Mouse (Mus musculus) G1E (cell line): ENCODE measurements around the gene Mcl1. TPM values are rescaled to one million over a fixed set of nuclear protein-coding genes. Genes with fewer than 3 reads are reported as not detected.
A peak's percentile ranks its signal among the peaks of the same experiment; 100 is the strongest.
"Not testable (repeated sequence)": the region's sequence is repeated elsewhere in the genome, so short reads cannot be mapped to it uniquely, and the experiment has no call there.

Source experiments
- ATAC-seq: 2 replicates; pipeline ENCODE4 v1.8.0; 2016; ENCODE audit warnings: mild to moderate bottlenecking; ENCODE audit not compliant: insufficient number of reproducible peaks, poor library complexity, low FRiP score, severe bottlenecking; ENCODE audit errors: extremely low read depth
- DNase-seq: peaks from one replicate; pipeline ENCODE4 v3.0.0; 2012; ENCODE audit warnings: low spot score
- H3K27me3 ChIP-seq: 2 replicates; pipeline ENCODE4 v1.6.1; 2012; ENCODE audit warnings: mild to moderate bottlenecking, low read length, inconsistent platforms; ENCODE audit not compliant: insufficient read depth
- H3K36me3 ChIP-seq: replicated peaks from 2 replicates; pipeline ENCODE3; 2012; ENCODE audit warnings: mild to moderate bottlenecking, inconsistent platforms
- H3K4me1 ChIP-seq: 2 replicates; pipeline ENCODE4 v1.6.1; 2012; ENCODE audit warnings: low read depth, low read length, inconsistent platforms, mixed read lengths; ENCODE audit not compliant: insufficient read depth
- H3K4me3 ChIP-seq: 2 replicates; pipeline ENCODE4 v1.5.1; 2012; ENCODE audit warnings: low read depth, mild to moderate bottlenecking, inconsistent platforms, low read length, moderate library complexity, mixed read lengths
- H3K9me3 ChIP-seq: replicated peaks from 2 replicates; pipeline ENCODE4 v1.6.1; 2012; ENCODE audit warnings: inconsistent platforms
- CTCF ChIP-seq: IDR thresholded peaks from 2 replicates; pipeline ENCODE4 v1.5.1; 2012; ENCODE audit warnings: low read depth, low read length, inconsistent platforms, mixed read lengths
- GATA1 ChIP-seq: IDR thresholded peaks from 2 replicates; pipeline ENCODE4 v1.6.1; 2012; ENCODE audit warnings: borderline replicate concordance, low read length, inconsistent platforms, mixed read lengths
- GATA2 ChIP-seq: IDR thresholded peaks from 2 replicates; pipeline ENCODE4 v1.6.1; 2012; ENCODE audit warnings: low read depth, low read length, inconsistent platforms, borderline replicate concordance
- POLR2AphosphoS5 ChIP-seq: IDR thresholded peaks from 2 replicates; pipeline ENCODE4 v1.6.1; 2012; ENCODE audit warnings: low read depth, low read length, inconsistent platforms; ENCODE audit not compliant: insufficient replicate concordance
- TAL1 ChIP-seq: conservative IDR thresholded peaks from 2 replicates; pipeline ENCODE4 v1.6.1; 2012; ENCODE audit warnings: low read depth, low read length, inconsistent platforms, mixed read lengths
- polyA plus RNA-seq: library from polyadenylated mRNA; stranded (reverse); fragments of >175 nt; gene quantifications from 2 replicates; pipeline ENCODE4 v1.2.3, GENCODE M21; 2012
- total RNA-seq, 2 experiments: library from RNA; stranded (forward) in 1 of 2; stranded (reverse) in 1 of 2; fragments of 200-1000 nt in 1 of 2; fragments of >200 nt in 1 of 2; fragmentation: Nextera tagmentation in 1 of 2; gene quantifications; 2 replicates each; pipeline ENCODE4 v1.2.3; 2014 to 2017

Mcl1 gene
- total RNA-seq (2014; fragmentation: Nextera tagmentation) (296 and 335 TPM in 2 replicates), total RNA-seq (2017) (263 and 280 TPM in 2 replicates), polyA plus RNA-seq (264 and 420 TPM in 2 replicates)

DNA sequence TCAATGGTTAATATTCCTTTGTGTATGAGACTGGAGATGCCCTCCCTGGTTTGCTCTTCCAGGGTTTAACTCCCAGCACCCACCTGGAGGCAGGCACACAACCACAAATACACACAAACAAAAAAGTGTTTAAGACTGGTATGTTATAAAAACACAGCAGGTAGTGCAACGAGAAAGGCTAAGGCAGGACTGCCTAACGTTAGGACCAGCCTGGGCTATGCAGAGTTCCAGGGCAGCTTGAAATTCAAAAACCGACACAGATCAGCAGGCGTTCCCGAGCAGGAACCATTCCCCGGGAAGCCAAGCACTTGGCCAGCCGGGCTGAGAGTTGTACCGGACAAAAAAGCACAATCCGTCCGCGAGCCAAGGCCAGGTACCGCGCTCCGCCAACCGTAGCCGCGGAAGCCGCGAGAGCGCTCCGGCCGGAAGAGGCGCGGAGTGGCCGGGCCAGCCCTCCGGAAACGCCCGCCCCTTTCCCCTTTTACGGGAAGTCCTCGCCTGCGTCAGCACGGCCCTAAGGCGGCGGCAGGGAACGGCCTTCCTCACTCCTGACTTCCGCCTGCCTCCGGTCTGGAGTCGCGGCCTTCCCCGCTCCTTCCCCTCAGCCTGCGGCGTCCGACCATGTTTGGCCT, at the start of gene Mcl1:
Gene Mcl1 (plus strand): TSS at position 553 of the 632 bp plus-strand sequence.
- DNase-seq (peak; percentile 94), ATAC-seq (peak; percentile 74)
- H3K36me3 ChIP-seq = peaks cover 46% of the 10 kb centered on the region
- TF ChIP-seq CTCF = no peak
- TF ChIP-seq POLR2AphosphoS5 = peak; percentile 58; the same call in 1 of the 2 replicates
- peaks cover 42% of the 10 kb centered on the region for H3K4me1 ChIP-seq
- no peaks in the 10 kb centered on the region for H3K27me3 ChIP-seq
- H3K4me3 ChIP-seq = peak within 1 kb of the TSS; percentile 83
- no peaks in the 10 kb centered on the region for H3K9me3 ChIP-seq

DNA sequence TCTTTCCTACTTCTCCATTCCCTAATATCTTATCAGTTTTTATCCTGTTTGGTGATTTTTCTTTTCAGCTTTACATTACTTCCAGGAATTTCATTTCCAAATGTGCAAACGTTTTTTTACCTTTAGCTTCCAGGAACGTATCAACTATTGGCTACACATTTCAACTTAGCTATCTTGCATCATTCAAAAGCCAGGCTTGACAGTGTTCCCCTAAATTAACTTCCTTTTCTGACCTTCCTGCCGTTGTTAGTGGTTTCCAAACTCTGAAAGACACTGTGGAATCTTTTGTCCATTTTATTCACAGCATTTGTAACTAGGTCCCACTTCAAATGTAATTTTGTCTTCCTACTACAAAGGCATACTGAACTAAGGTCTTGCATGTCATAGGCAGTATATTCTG, 49.4 kb upstream of the Mcl1 start:
- H3K27me3 ChIP-seq = no peaks in the 10 kb centered on the region
- TF ChIP-seq CTCF (no peak), GATA2 (no peak), GATA1 (no peak), POLR2AphosphoS5 (no peak), TAL1 (no peak)
- peaks cover 70% of the 10 kb centered on the region for H3K36me3 ChIP-seq
- ATAC-seq (no peak), DNase-seq (no peak)
- H3K4me1 ChIP-seq = peaks cover 6% of the 10 kb centered on the region; the same call in 1 of the 2 replicates
- no peaks in the 10 kb centered on the region for H3K9me3 ChIP-seq
- no peak overlapping the region for H3K4me3 ChIP-seq

DNA sequence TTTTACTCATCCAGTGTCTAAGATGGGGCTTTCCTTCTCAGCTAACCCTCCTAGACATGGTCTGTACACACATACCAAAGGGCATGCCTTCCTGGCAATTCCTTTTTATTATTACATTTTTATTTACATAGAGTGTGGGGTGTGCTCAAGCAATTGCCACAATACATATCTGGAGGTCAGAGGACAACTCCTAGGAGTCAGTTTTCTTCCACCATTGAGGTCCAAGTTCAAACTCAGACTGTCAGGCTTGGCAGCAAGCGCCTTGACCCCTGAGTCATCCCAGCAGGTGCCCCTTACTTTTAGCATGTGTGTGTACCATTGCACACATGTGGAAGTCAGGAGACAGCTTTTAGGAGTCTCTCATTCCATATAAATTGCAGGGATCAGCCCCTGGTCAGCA, 44.6 kb upstream of the Mcl1 start:
- ATAC-seq = no peak

DNA sequence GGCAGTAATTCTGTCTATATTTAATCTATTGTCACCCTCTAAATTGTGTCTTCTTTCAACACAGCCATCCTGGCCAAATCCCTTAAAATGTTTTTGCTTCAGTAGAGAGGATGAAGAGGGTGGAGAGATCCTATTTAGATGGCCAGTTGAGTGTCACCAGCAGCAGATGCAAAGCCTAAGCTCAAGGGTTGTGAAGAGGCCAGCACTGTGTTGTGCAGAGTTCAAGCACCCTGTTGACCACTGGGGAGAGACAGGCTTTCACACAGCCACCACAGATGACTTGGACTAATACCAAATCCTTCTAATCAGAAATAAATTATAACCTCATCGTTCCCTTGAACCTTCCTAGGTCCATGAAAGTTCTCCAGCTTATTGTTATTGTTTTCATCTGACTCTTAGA, 40.1 kb upstream of the Mcl1 start:
- DNase-seq = no peak
- H3K27me3 ChIP-seq = no peaks in the 10 kb centered on the region
- no peaks in the 10 kb centered on the region for H3K9me3 ChIP-seq
- peaks cover 3% of the 10 kb centered on the region for H3K4me1 ChIP-seq
- no peak for ATAC-seq
- H3K36me3 ChIP-seq = peaks cover 66% of the 10 kb centered on the region
- no peak for TF ChIP-seq CTCF
- TF ChIP-seq TAL1 = no peak
- no peak for TF ChIP-seq POLR2AphosphoS5
- no peak for TF ChIP-seq GATA2
- TF ChIP-seq GATA1 = no peak
- no peak overlapping the region for H3K4me3 ChIP-seq

More for the DNA sequence above, 44.6 kb upstream of the Mcl1 start:
- H3K27me3 ChIP-seq = no peaks in the 10 kb centered on the region
- peaks cover 73% of the 10 kb centered on the region for H3K36me3 ChIP-seq
- TF ChIP-seq TAL1 (no peak), GATA2 (no peak), CTCF (no peak), POLR2AphosphoS5 (no peak), GATA1 (no peak)
- H3K4me3 ChIP-seq = no peak overlapping the region
- DNase-seq = no peak
- H3K4me1 ChIP-seq = peaks cover 3% of the 10 kb centered on the region; the same call in 1 of the 2 replicates
- no peaks in the 10 kb centered on the region for H3K9me3 ChIP-seq

DNA sequence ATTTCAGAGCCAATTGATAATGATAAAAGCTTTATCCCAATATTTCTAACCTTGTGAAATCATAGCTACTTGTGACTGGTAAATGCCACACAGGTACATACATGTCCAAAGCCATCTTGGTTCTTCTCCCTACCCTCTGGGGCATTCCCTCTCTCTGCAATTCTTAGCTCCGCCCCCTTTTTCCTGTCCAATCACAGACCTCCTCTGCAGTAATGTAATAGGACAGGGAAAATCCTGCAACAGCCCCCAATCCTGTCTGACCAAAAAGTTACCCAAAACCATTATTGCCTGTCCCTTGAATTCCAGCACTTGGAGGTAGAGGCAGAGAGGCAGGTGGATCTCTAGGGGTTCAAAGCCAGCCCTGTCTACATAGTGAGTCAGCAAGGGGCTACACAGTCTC, 37.3 kb upstream of the Mcl1 start:
- DNase-seq (no peak), ATAC-seq (no peak)
- TF ChIP-seq TAL1 (no peak), GATA2 (no peak), POLR2AphosphoS5 (no peak), CTCF (no peak)
- no peaks in the 10 kb centered on the region for H3K27me3 ChIP-seq
- peaks cover 47% of the 10 kb centered on the region for H3K36me3 ChIP-seq
- peaks cover 21% of the 10 kb centered on the region for H3K4me1 ChIP-seq
- no peaks in the 10 kb centered on the region for H3K9me3 ChIP-seq
- no peak overlapping the region for H3K4me3 ChIP-seq

DNA sequence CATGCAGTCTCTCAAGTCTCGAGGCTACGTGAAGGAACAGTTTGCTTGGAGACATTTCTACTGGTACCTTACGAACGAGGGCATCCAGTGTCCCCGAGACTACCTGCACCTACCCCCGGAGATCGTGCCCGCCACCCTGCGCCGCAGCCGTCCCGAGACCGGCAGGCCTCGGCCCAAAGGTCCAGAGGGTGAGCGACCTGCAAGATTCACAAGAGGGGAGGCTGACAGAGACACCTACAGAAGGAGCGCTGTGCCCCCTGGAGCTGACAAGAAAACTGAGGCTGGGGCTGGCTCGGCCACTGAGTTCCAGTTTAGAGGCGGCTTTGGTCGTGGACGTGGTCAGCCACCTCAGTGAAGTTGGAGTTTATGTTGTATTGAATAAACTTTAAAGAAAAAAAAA, 36.2 kb upstream of the Mcl1 start:
- not testable (repeated sequence) for DNase-seq, H3K4me3 ChIP-seq, ATAC-seq, H3K9me3 ChIP-seq, H3K27me3 ChIP-seq
- peaks cover 26% of the 10 kb centered on the region for H3K4me1 ChIP-seq
- peaks cover 48% of the 10 kb centered on the region for H3K36me3 ChIP-seq

DNA sequence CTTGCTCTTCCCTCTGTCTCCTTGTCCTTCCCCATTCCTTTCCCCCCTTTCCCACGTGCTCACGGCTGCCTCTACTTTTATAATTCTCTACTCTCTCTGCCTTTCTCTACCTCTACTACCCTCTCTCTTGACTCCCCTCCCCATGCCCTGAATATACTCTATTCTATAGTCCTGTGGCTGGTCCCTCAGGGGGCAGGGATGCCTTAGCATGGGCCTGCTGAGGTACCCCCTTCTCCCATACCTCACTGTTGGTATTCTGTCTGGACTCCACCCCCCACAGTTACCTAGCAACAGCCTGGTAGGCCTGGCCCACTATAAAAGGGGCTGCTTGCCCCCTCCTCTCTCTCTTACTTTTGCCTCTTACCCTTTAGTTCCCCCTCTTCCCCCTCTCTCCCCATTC, 35.0 kb upstream of the Mcl1 start:
- H3K4me3 ChIP-seq = no peak overlapping the region
- H3K9me3 ChIP-seq = no peaks in the 10 kb centered on the region
- TF ChIP-seq GATA2 (no peak), GATA1 (no peak), CTCF (no peak), POLR2AphosphoS5 (no peak), TAL1 (no peak)
- no peak for ATAC-seq
- peaks cover 37% of the 10 kb centered on the region for H3K4me1 ChIP-seq
- no peak for DNase-seq
- peaks cover 48% of the 10 kb centered on the region for H3K36me3 ChIP-seq
- no peaks in the 10 kb centered on the region for H3K27me3 ChIP-seq

DNA sequence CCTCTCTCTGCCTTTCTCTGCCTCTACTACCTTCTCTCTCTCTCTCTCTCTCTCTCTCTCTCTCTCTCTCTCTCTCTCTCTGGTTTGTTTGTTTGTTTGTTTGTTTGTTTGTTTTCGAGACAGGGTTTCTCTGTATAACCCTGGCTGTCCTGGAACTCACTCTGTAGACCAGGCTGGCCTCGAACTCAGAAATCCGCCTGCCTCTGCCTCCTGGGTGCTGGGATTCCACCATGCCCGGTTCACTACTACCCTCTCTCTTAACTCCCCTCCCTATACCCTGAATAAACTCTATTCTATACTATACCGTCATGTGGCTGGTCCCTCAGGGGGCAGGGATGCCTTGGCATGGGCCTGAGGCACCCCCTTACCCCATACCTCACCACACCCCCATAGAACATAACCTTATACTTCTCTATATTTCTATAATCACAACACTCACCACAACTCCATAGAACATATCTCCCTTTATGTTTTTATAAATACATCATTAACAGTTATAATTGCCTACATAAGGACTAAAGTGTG, 34.5 kb upstream of the Mcl1 start:
- H3K4me1 ChIP-seq = peaks cover 41% of the 10 kb centered on the region
- not testable (repeated sequence) for H3K27me3 ChIP-seq, H3K9me3 ChIP-seq, DNase-seq, ATAC-seq
- H3K4me3 ChIP-seq = peak overlapping the region; percentile 74; the same call in 1 of the 2 replicates
- peaks cover 50% of the 10 kb centered on the region for H3K36me3 ChIP-seq
